Mouse (Mus musculus) hindbrain, embryonic 14.5 days (tissue): ENCODE data around the gene Gramd1a. TPM values are rescaled to one million over a fixed set of nuclear protein-coding genes. Genes with fewer than 3 reads are reported as not detected.
A peak's percentile ranks its signal among the peaks of the same experiment; 100 is the strongest.

Experiments
- ATAC-seq: fragments of 200-750 bp; cut with Nextera tagmentation; 2 replicates; pipeline ENCODE4 v1.8.0; 2017; ENCODE audit warnings: moderate number of reproducible peaks, mild to moderate bottlenecking, moderate TSS enrichment, moderate library complexity; ENCODE audit not compliant: low FRiP score
- DNase-seq: peaks from one replicate; pipeline ENCODE4 v3.0.0-alpha.2; 2015; ENCODE audit warnings: low spot score
- H3K27ac ChIP-seq: fragments of 300-500 bp; sonication (generic); 2 replicates; pipeline ENCODE4 v1.5.1; 2014; ENCODE audit warnings: mild to moderate bottlenecking, moderate library complexity
- H3K27me3 ChIP-seq: fragments of 300-500 bp; sonication (generic); 2 replicates; pipeline ENCODE4 v1.6.1; 2014; ENCODE audit warnings: mild to moderate bottlenecking, low read length, mixed read lengths; ENCODE audit not compliant: control insufficient read depth, insufficient read depth
- H3K36me3 ChIP-seq: fragments of 300-500 bp; sonication (generic); replicated peaks from 2 replicates; pipeline ENCODE4 v1.6.1; 2014; ENCODE audit not compliant: control insufficient read depth, insufficient read depth
- H3K4me1 ChIP-seq: fragments of 300-500 bp; sonication (generic); replicated peaks from 2 replicates; pipeline ENCODE4 v1.6.1; 2014; ENCODE audit warnings: antibody characterized with exemption, low read length, mixed read lengths; ENCODE audit not compliant: control insufficient read depth, insufficient read depth
- H3K4me2 ChIP-seq: fragments of 300-500 bp; sonication (generic); replicated peaks from 2 replicates; pipeline ENCODE4 v1.6.1; 2014; ENCODE audit warnings: mild to moderate bottlenecking, moderate library complexity
- H3K4me3 ChIP-seq: fragments of 300-500 bp; sonication (generic); replicated peaks from 2 replicates; pipeline ENCODE4 v1.5.1; 2014; ENCODE audit warnings: mild to moderate bottlenecking, low read length
- H3K9ac ChIP-seq: fragments of 300-500 bp; sonication (generic); 2 replicates; pipeline ENCODE4 v1.6.1; 2014
- H3K9me3 ChIP-seq: fragments of 300-500 bp; sonication (generic); 2 replicates; pipeline ENCODE4 v1.6.1; 2016; ENCODE audit warnings: low read length; ENCODE audit not compliant: control insufficient read depth
- WGBS: fragments of 180-500 bp; shearing (Covaris S2); extraction: QIAGEN DNeasy Blood & Tissue Kit; methylation state at CpG from one replicate; pipeline ENCODE4 v1.1.7; 2014; 5-methylcytosine and 5-hydroxymethylcytosine counted together
- polyA plus RNA-seq: library from polyadenylated mRNA; unstranded; fragments of >200 nt; fragmentation: Nextera tagmentation; extraction: Ambion mirVana; gene quantifications from 2 replicates; pipeline ENCODE4 v1.2.1, GENCODE M21; 2014

Gene Gramd1a
- polyA plus RNA-seq, 1 experiment from 2014 or later, result 191 TPM

GRCm38 (mm10) chr7:31126851-31127724, 28.6 kb downstream of the Gramd1a start, which contains the start of gene Scn1b:
Gene Scn1b, minus strand, starts transcription at chr7:31127003.
- Histone ChIP-seq H3K9me3 (no peaks in the 10 kb centered on the region), H3K4me1 (0 out of 2 replicates have a peak, but pooled peaks cover 14% of the 10 kb centered on the region), H3K4me3 (peak within 1 kb of the TSS; percentile 45), H3K9ac (peak within 1 kb of the TSS; percentile 59), H3K27me3 (peaks cover 20% of the 10 kb centered on the region), H3K4me2 (peak within 1 kb of the TSS; percentile 96), H3K36me3 (peaks cover 42% of the 10 kb centered on the region), H3K27ac (peak within 1 kb of the TSS; percentile 54; the same call in 1 of the 2 replicates)
- 1% methylated on average over 58 of the region's 60 CpGs for WGBS
- DNase-seq (peak; percentile 42), ATAC-seq (peak; percentile 38)

GRCm38 (mm10) chr7:31126211-31126751, 29.4 kb downstream of the Gramd1a start:
- Histone ChIP-seq H3K27ac (no peak overlapping the region), H3K4me2 (peak overlapping the region; percentile 96), H3K9me3 (no peaks in the 10 kb centered on the region), H3K27me3 (peaks cover 20% of the 10 kb centered on the region), H3K4me1 (0 out of 2 replicates have a peak, but pooled peaks cover 14% of the 10 kb centered on the region), H3K9ac (peak overlapping the region; percentile 59), H3K4me3 (peak overlapping the region; percentile 45), H3K36me3 (peaks cover 34% of the 10 kb centered on the region)
- WGBS, result 1% methylated on average over 47 of the region's 53 CpGs
- DNase-seq (no peak), ATAC-seq (peak; percentile 35)

GRCm38 (mm10) chr7:31125116-31125515, 30.6 kb downstream of the Gramd1a start:
- DNase-seq, result no peak
- Histone ChIP-seq H3K27ac (no peak overlapping the region), H3K4me2 (no peak overlapping the region), H3K36me3 (peaks cover 22% of the 10 kb centered on the region), H3K4me1 (0 out of 2 replicates have a peak, but pooled peaks cover 14% of the 10 kb centered on the region), H3K9me3 (no peaks in the 10 kb centered on the region), H3K4me3 (no peak overlapping the region), H3K27me3 (peaks cover 20% of the 10 kb centered on the region), H3K9ac (no peak overlapping the region)
- no peak for ATAC-seq
- WGBS, result 85% methylated on average over 13 of the region's 13 CpGs

GRCm38 (mm10) chr7:31124381-31124780, 31.3 kb downstream of the Gramd1a start:
- 88% methylated on average over 5 of the region's 5 CpGs for WGBS
- no peak for DNase-seq

GRCm38 (mm10) chr7:31123697-31124096, 32.0 kb downstream of the Gramd1a start:
- WGBS, result 85% methylated on average over 3 of the region's 3 CpGs
- no peaks in the 10 kb centered on the region for H3K9me3 ChIP-seq
- H3K9ac ChIP-seq, result no peak overlapping the region
- no peak overlapping the region for H3K27ac ChIP-seq
- H3K4me1 ChIP-seq, result 0 out of 2 replicates have a peak, but pooled peaks cover 14% of the 10 kb centered on the region
- no peak overlapping the region for H3K4me3 ChIP-seq
- DNase-seq (no peak), ATAC-seq (no peak)
- peaks cover 20% of the 10 kb centered on the region for H3K27me3 ChIP-seq
- H3K4me2 ChIP-seq, result no peak overlapping the region
- H3K36me3 ChIP-seq, result peaks cover 8% of the 10 kb centered on the region

More at GRCm38 (mm10) chr7:31124381-31124780, 31.3 kb downstream of the Gramd1a start:
- no peak for ATAC-seq
- Histone ChIP-seq H3K4me1 (0 out of 2 replicates have a peak, but pooled peaks cover 14% of the 10 kb centered on the region), H3K4me2 (no peak overlapping the region), H3K4me3 (no peak overlapping the region), H3K27me3 (peaks cover 20% of the 10 kb centered on the region), H3K27ac (no peak overlapping the region), H3K9me3 (no peaks in the 10 kb centered on the region), H3K36me3 (peaks cover 15% of the 10 kb centered on the region), H3K9ac (no peak overlapping the region)

GRCm38 (mm10) chr7:31122641-31123631, 32.8 kb downstream of the Gramd1a start:
- H3K9me3 ChIP-seq, result no peaks in the 10 kb centered on the region
- no peak for DNase-seq
- ATAC-seq, result no peak
- 90% methylated on average over 16 of the region's 16 CpGs for WGBS
- no peak overlapping the region for H3K9ac ChIP-seq
- H3K27me3 ChIP-seq, result peaks cover 20% of the 10 kb centered on the region
- H3K4me3 ChIP-seq, result no peak overlapping the region
- 0 out of 2 replicates have a peak, but pooled peaks cover 14% of the 10 kb centered on the region for H3K4me1 ChIP-seq
- H3K36me3 ChIP-seq, result peaks cover under 1% of the 10 kb centered on the region; the same call in 1 of the 2 replicates
- no peak overlapping the region for H3K4me2 ChIP-seq
- H3K27ac ChIP-seq, result no peak overlapping the region

- no peaks in the 10 kb centered on the region for H3K9me3 ChIP-seq
- no peak overlapping the region for H3K4me3 ChIP-seq
- H3K4me1 ChIP-seq, result no peaks in the 10 kb centered on the region
- H3K27ac ChIP-seq, result no peak overlapping the region
- H3K36me3 ChIP-seq, result no peaks in the 10 kb centered on the region
- no peak overlapping the region for H3K9ac ChIP-seq
- DNase-seq (no peak), ATAC-seq (no peak)
- 91% methylated on average over 5 of the region's 5 CpGs for WGBS
- no peak overlapping the region for H3K4me2 ChIP-seq
- peaks cover under 1% of the 10 kb centered on the region; the same call in 1 of the 2 replicates for H3K27me3 ChIP-seq
These were observed 36.1 kb downstream of the Gramd1a start for GRCm38 (mm10) chr7:31119556-31119955.

- H3K27me3 ChIP-seq, result no peaks in the 10 kb centered on the region
- H3K36me3 ChIP-seq, result no peaks in the 10 kb centered on the region
- H3K9ac ChIP-seq, result no peak overlapping the region
- H3K4me1 ChIP-seq, result no peaks in the 10 kb centered on the region
- no peak for ATAC-seq
- no peak overlapping the region for H3K4me3 ChIP-seq
- 77% methylated on average over 7 of the region's 7 CpGs for WGBS
- H3K9me3 ChIP-seq, result no peaks in the 10 kb centered on the region
- DNase-seq, result no peak
- H3K4me2 ChIP-seq, result no peak overlapping the region
- H3K27ac ChIP-seq, result no peak overlapping the region
These were observed 37.2 kb downstream of the Gramd1a start for GRCm38 (mm10) chr7:31118486-31118885.
